Mouse (Mus musculus) right cerebral cortex, adult 2 months (tissue): ENCODE data around the gene Fam83e.

Source experiments
- DNase-seq, 2 experiments: peaks; one replicate each; pipeline ENCODE4 v3.0.0; 2021 to 2022; ENCODE audit warnings: low spot score in 2 of 2

Fam83e gene

DNA sequence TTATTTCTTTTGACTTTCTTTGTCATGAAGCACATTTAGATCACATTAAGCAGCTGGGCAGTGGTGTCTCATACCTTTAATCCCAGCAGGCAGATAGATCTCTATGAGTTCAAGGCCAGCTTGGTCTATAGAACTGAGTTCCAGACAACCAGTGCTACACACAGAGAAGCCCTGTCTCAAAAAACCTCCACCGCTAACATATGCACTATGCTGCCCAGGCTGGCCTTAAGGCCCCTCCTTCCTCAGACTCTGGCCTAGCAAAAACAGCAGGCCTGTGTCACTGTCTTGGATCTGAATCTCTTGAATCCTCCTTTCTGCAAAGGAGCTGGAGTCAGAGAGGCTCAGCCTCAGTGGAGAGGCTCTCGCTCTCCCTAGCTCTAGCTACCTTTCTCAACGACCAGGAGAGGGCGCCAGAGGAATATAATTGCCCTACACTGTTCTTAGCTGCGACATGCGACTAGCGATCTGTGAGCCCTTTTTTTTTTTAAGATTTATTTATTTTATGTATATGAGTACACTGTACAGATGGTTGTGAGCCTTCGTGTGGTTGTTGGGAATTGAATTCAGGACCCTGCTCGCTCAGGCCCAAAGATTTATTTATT lies 18.3 kb downstream of the Fam83e start:
- peak; percentile 88 to 92 for DNase-seq

DNA sequence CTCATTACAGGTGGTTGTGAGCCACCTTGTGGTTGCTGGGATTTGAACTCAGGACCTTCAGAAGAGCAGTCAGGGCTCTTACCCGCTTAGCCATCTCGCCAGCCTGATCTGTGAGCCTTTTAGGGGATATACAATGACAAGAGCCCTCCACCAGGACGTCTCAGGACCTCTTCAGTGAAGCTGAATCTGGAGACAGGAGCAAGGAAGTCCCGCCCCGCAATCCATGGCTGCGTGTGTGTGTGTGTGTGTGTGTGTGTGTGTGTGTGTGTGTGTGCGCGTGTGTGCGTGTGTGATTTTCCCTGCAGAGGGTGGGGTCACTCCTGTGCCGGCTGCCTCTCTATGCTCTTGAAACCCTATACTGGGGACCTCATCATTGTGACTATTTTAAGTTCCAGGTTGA lies 18.8 kb downstream of the Fam83e start:
- DNase-seq, result no peak

GRCm38 (mm10) chr7:45741308-45741707 lies 20.3 kb downstream of the Fam83e start:
- no peak for DNase-seq

DNA sequence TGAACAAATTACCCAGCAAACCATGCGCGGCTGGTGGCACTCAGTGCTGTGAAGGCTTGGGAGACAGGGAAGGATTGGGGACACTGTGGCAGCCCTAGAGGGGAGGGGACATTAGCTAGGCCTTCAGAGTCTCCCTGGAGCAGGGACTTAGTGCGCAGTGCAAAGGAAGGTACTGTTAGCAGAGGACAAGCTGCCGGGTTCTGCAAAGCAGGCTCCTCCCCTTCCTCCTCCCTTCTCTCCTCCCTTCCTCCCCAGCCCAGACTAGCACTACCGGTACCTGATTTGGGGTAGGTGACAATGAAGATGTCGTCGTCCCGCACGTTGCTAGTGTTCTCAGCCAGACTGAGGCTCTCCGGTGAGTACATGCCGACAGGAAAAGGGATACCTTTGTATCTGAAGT lies 20.8 kb downstream of the Fam83e start:
- DNase-seq, result peak in 1 of 2 experiments; percentile 39

GRCm38 (mm10) chr7:45742338-45742737 lies 21.3 kb downstream of the Fam83e start:
- peak; percentile 84 to 85 for DNase-seq

- peak; percentile 73 for DNase-seq
These were observed 23.4 kb downstream of the Fam83e start for GRCm38 (mm10) chr7:45744387-45744786.

- DNase-seq, result no peak
These were observed 25.5 kb downstream of the Fam83e start for GRCm38 (mm10) chr7:45746518-45746917.

- DNase-seq, result no peak
These were observed 26.4 kb downstream of the Fam83e start for GRCm38 (mm10) chr7:45747450-45747849.

DNA sequence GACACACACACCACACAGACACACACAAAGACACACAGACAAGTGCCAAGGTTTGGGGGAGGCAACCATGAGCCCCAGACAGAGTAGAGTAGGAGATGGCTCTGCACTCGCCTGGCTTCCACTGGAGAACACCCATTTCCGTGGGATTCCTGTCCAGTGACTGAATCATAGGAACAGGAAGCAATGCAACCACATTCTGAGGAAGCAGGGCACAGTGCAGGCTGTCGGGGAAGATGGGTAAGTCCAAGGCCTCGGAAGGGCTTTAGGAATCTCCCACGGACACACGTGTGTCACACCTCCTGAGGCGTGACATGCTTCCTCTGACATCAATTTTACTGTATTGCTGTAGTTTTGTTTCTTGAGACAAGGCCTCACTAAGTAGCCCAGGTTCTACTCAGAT lies 27.1 kb downstream of the Fam83e start:
- DNase-seq, result no peak

DNA sequence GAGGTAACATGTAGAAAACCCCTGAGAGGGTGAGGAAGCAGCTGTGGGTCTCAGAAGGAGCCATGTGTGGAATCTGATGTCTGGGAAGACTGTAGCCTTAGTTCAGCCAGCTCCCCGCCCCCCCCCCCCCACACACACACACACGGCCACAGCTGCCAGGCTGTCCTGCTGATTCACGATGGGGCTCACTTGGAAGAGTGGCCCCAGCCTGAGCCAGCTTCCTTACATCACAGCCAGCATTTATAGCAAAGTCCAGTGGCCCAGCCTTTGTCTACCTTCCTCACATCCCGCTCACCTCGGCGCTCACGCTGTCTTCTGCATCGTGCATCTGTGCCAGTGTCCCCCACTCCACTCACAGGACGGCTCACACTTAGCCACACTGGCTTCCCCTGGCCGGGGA lies 28.4 kb downstream of the Fam83e start:
- DNase-seq, result no peak

DNA sequence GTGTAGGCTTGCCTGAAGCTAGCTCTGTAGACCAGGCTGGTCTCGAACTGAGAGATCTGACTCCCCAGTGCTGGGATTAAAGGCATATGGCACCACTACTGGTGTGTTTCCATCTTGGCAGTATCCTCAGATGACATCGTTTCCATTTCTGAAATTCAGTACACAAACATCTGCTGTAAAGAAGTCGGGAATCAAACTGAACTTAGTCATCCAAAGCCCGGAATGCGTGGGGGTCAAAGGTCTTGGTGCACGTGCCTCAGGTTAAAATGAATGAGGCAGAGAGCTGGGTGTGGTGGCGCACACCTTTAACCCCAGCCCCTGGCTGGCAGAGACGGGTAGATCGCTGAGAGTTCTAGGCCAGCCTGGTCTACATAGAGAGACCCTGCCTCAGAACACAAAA lies 29.1 kb downstream of the Fam83e start:
- DNase-seq, result no peak

GRCm38 (mm10) chr7:45755703-45756102 lies 34.7 kb downstream of the Fam83e start:
- no peak for DNase-seq

DNA sequence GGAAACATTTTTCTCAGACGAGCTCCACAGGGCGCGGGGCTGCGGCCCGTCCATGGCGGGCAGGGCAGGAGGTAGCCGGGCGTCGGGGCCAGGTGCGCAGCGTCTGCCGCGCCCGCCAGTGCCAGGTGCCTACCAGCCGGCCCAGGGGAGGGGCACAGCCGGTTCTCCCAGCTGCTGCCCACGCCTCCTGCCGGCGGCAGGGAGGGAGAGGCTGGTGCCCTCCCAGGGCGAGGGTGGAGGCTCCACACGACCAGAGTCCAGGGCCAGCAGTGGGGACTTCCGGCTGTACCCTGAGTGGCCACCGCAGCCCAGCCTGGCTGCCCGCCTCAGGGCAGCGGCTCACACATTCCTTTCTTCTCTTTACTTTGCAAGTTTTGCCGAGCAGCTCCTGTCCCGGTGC lies 38.4 kb downstream of the Fam83e start:
- DNase-seq, result no peak

GRCm38 (mm10) chr7:45760151-45760550 lies 39.1 kb downstream of the Fam83e start:
- DNase-seq, result no peak

GRCm38 (mm10) chr7:45765995-45766394 lies 45.0 kb downstream of the Fam83e start:
- DNase-seq, result no peak

DNA sequence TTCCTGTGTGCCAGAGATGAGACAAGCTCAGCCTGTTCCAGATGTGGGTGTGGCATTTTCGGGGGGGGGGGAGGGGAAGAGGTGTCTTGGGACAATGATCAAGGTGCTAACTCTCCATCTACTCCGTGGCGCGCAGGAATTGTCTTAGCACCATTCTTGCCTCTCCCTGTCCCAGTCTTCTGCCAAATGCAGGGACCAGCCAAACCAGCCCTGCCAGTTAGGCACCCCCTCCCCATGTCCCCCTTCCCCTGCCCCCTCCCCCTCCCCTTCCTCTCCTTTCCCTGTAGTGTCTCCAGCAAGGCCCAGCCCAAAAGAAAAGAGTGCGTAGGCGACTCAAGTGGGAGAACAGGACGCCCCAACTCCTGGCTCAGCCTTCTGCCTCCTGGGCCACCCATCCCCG lies 45.8 kb downstream of the Fam83e start:
- no peak for DNase-seq

- no peak for DNase-seq
These were observed 46.5 kb downstream of the Fam83e start for GRCm38 (mm10) chr7:45767500-45767899.

DNA sequence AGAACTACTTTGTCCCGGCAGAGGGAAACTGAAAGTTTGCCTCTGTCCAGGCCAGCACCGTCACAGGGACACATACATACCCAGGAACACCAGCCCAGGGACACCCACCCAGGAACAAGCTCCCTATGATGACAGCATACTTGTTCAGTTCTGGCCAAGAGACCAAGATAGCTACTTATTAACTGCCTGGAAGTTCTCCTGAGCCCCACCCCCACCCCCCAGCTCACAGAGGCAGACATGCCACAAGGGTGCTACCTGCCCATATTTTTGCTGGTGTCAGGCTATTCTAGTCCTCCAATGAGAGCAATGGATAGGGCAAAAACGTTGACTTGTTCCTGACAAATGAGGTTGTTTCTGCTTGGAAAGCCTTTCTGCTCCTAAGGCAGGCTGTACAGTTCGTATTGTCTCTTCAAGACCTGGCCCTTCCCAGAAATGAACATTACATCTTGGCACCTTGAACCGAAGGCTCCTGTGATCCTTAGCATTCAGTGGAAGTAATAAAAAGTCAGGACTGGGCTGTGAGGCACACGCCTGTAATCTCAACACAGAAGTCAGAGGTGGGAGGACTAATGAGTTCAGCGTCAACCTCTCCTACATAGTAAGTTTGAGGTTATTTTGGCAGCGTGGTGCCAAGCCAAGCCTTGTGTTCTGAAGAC lies 49.5 kb downstream of the Fam83e start:
- no peak for DNase-seq

DNA sequence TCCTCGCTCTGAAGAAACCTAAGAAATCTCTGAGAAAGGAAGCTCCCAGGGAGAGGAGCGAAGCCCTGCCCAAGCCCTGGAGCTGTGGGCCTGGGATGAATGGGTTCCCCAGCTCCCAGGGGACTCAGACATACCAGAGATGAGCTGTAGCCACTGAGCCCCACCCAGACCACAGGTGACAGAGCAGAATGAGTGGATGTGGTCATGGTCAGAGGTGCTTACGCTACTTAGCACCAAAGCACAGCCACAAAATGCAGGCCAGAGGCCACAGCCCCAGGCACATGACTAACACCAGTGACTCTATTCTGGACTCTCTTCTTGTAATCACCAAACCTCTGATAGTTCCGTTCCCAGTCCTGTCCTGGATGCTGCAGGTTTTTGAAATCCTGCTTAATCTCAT lies 50.1 kb downstream of the Fam83e start:
- DNase-seq, result no peak

DNA sequence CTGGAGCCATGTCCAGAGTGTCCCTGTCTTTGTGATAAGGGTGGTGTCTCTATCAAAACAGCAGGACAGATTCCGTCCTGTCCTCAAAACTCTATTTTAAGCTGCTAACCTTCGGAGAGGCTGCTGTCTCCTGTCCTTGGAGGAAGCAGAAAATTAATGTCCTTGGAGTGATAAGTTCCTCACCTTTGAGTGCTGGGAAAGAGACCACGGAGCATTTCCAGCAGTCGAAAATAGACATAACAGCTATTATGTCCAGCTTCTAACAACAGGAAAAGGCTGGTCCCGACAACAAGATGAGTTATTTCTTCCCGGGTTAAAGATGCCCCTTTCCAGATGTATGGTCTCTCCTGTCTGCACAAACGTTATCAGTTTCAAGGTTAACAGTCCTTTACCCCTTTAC lies 54.2 kb downstream of the Fam83e start:
- DNase-seq, result no peak
